Mouse (Mus musculus): ENCODE results near the gene Ube2v1.

DNA sequence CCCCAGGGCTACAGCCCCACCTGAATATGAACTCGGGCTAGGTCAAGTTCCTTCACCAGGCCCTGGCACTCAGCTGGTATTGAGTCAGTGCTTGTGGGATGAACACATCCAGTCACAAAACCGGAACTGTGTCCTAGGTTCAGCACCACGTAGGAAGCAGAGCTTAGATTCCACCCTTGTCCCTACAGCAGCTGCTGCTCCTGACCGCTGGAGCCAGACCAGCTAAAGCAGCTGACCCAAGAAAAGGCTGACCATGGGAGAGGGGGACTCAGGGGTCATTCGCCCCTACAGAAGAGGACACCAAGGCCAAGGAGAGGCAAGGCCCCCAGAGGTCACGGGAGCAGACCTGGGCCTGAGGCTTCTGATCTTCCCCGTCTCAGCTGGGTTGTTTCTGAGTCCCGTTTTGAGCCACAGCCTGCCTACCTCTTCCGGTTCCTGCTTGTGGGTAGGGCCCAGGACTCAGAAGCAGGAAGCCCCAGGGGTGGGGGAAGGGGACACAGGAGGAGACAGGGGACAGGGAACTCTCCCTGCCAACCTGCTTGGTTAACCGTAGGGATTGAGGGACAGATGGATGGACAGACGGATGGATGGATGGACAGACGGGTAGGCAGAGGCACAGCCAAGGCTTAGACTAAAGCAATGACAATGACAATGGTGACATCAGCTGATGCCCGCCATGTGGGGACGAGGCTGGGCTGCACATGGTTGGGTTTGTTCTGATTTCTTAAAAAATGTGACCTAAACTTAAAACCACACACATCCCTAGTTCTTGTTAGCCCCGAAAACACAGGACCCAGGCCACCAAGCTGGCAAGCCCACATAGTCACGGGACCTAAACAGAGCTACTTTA, 25.0 kb upstream of the Ube2v1 start:
- TF ChIP-seq POLR2A (IDR thresholded peaks at IDR 0.05; ENCODE audit: borderline replicate concordance, extremely low read depth, low read depth, low read length) = no peak
- TF ChIP-seq CTCF (IDR thresholded peaks at IDR 0.05; ENCODE audit: insufficient read depth, low read length) = no peak

Measured in lung, adult 2 months (tissue).